Mouse (Mus musculus): Measurements from ENCODE around the gene Celsr1. TPM values are rescaled to one million over a fixed set of nuclear protein-coding genes. Genes with fewer than 3 reads are reported as not detected.

Gene Celsr1
- polyA plus RNA-seq, 1 experiment, result 0.49 TPM

DNA sequence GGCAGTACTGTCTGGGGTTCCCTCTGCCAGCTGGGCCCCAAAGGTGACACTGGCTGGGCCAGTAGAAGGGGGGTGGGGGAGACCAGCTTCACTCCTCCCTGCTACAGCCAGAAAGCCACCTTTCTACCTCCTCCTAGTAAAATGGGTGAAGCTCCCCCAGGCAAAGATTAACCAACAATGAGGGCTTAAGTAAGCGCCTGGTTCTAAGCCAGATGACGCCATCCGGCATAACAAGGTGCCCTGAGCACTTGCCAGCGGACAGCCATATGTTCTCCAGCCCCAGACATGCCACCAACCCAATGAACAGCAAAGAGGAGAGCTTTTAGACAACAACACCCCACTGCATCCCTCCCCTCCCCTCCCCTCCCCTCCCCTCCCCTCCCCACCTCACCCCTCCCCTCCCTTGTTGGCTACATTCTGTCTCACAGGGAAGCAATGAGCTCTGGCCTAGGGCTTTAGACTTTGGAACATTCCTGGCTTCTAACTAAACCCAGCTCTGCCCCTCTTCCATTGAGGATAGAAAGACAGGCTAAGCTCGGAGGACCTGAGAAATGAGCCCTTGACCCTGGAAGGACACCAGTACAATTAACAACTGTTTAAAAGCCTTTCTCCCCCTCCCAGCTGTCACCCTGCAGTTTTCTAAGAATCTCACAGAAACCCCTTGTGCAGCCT, 42.0 kb downstream of the Celsr1 start:
- H3K4me1 ChIP-seq (ENCODE audit: control insufficient read depth, insufficient read depth, low read length), result peaks cover 12% of the 10 kb centered on the region
- H3K4me3 ChIP-seq (replicated peaks; ENCODE audit: insufficient read depth, low read depth, low read length), result no peak overlapping the region
- peak; percentile 80 to 86 for DNase-seq
- no peaks in the 10 kb centered on the region for H3K27me3 ChIP-seq (ENCODE audit: control insufficient read depth, insufficient read depth, low read length)
- no peak overlapping the region for H3K27ac ChIP-seq (ENCODE audit: insufficient read depth, low read length)
- WGBS, result 7% methylated on average over 5 of the region's 5 CpGs
- TF ChIP-seq POLR2A (IDR thresholded peaks at IDR 0.05; ENCODE audit: borderline replicate concordance, insufficient read depth, low read length) (no peak), CTCF (IDR thresholded peaks at IDR 0.05; ENCODE audit: borderline replicate concordance, insufficient read depth, low read depth, low read length) (no peak)

DNA sequence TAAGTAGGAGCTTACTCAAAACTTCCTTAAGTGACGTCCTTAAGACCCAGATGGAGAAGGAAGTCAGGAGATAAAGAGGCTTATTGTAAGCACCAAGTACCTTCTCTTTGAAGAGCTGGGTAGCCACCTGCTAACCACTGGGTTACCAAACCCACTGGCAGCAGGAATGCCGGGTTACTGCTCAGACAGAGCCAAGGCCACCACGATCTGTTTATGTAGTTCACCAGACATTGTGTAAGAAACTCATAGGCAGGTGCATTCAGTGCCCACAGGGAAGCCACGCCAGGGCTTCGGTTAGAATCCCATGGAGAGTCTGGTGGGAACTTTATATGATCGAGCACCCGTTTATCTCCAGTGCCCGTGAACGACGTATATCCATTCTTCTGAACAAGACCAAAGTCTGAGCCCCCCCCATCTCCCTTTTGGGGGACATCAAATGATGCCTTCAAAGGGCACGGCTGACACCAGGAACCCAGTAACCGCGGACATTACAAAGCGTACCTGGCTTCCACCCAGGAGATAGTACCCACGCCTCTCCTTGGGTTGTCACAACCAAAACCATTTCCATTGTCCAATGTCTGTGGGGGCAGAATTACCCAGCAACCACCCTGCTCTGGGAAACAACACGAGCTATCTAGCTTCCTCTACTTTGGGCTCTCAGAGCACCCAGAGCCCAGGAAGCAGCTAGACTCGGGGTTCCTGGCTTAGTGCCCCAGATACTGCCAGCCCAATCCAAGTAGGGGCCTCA, 42.7 kb downstream of the Celsr1 start:
- Histone ChIP-seq H3K27me3 (ENCODE audit: control insufficient read depth, insufficient read depth, low read length) (no peaks in the 10 kb centered on the region), H3K4me1 (ENCODE audit: control insufficient read depth, insufficient read depth, low read length) (peaks cover 12% of the 10 kb centered on the region), H3K27ac (ENCODE audit: insufficient read depth, low read length) (no peak overlapping the region), H3K4me3 (replicated peaks; ENCODE audit: insufficient read depth, low read depth, low read length) (no peak overlapping the region)
- TF ChIP-seq CTCF (IDR thresholded peaks at IDR 0.05; ENCODE audit: borderline replicate concordance, insufficient read depth, low read depth, low read length), result no peak
- TF ChIP-seq POLR2A (IDR thresholded peaks at IDR 0.05; ENCODE audit: borderline replicate concordance, insufficient read depth, low read length), result no peak
- WGBS, result 62% methylated on average over 17 of the region's 17 CpGs
- DNase-seq, result no peak

DNA sequence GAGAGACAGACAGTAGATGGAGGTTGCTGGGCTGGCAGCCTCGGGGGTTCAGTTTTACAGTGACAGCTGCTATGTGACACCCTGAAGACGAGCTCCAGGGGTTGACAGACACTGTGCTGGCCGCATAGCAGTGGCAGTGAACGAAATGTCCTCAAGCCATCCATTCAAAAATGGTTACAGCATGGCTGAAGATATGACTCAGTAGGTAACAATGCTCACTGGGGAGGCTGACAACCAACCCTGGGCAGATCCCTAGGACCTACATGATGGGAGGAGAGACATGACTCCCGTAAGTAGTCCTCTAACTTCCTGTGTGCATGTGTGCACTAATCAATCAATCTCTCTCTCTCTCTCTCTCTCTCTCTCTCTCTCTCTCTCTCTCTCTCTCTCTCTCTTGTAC, 45.7 kb downstream of the Celsr1 start:
- TF ChIP-seq POLR2A (IDR thresholded peaks at IDR 0.05; ENCODE audit: borderline replicate concordance, insufficient read depth, low read length) (no peak), CTCF (IDR thresholded peaks at IDR 0.05; ENCODE audit: borderline replicate concordance, insufficient read depth, low read depth, low read length) (no peak)
- no peak overlapping the region for H3K27ac ChIP-seq (ENCODE audit: insufficient read depth, low read length)
- H3K4me1 ChIP-seq (ENCODE audit: control insufficient read depth, insufficient read depth, low read length), result peaks cover 8% of the 10 kb centered on the region
- DNase-seq, result no peak
- no peak overlapping the region for H3K4me3 ChIP-seq (replicated peaks; ENCODE audit: insufficient read depth, low read depth, low read length)
- 58% methylated on average over 5 of the region's 5 CpGs for WGBS
- H3K27me3 ChIP-seq (ENCODE audit: control insufficient read depth, insufficient read depth, low read length), result no peaks in the 10 kb centered on the region

DNA sequence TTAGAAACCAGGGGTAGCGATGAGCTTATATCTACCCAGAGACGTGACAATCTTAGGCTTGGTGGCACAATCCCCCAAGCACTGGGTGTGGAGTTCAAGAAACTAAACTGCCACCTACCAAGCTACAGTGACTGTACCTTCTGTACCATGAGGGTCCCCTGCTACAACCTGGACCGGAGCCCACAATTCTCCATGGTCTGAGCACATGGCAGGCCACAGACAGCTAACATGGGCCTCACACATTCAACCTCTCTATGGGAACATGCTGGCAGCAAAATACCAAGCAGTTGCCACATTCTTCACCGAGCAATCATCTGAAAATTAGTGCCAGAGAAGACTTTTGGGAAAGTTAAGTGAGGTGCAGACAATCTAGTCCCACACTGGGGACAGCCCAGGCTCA, 47.4 kb downstream of the Celsr1 start:
- Histone ChIP-seq H3K4me3 (replicated peaks; ENCODE audit: insufficient read depth, low read depth, low read length) (no peak overlapping the region), H3K27ac (ENCODE audit: insufficient read depth, low read length) (no peak overlapping the region), H3K4me1 (ENCODE audit: control insufficient read depth, insufficient read depth, low read length) (peaks cover 3% of the 10 kb centered on the region), H3K27me3 (ENCODE audit: control insufficient read depth, insufficient read depth, low read length) (no peaks in the 10 kb centered on the region)
- TF ChIP-seq POLR2A (IDR thresholded peaks at IDR 0.05; ENCODE audit: borderline replicate concordance, insufficient read depth, low read length) (no peak), CTCF (IDR thresholded peaks at IDR 0.05; ENCODE audit: borderline replicate concordance, insufficient read depth, low read depth, low read length) (no peak)
- 66% methylated on average over 4 of the region's 4 CpGs for WGBS
- no peak for DNase-seq

DNA sequence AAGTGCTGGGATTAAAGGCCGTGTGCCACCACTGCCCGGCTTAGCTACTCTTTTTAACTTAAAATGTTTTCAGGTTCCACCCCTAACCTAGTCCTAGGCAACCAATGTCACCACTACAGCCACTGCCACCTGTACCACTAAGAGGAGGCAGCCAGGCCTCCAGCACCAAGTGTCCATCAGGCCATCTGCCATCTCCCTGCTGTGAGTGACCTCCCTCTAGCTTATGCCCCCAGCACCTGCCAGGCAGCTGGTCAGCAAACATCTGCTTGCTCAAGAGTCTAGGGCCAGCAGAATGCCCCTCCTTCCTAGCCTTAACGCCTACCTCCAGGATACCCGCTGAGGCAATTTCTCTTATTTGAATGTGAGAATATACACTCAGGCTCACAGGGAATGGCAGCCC, 48.0 kb downstream of the Celsr1 start:
- 70% methylated on average over 4 of the region's 4 CpGs for WGBS
- H3K4me1 ChIP-seq (ENCODE audit: control insufficient read depth, insufficient read depth, low read length), result no peaks in the 10 kb centered on the region; the same call in 1 of the 2 replicates
- H3K27me3 ChIP-seq (ENCODE audit: control insufficient read depth, insufficient read depth, low read length), result no peaks in the 10 kb centered on the region
- H3K4me3 ChIP-seq (replicated peaks; ENCODE audit: insufficient read depth, low read depth, low read length), result no peak overlapping the region
- no peak for DNase-seq
- no peak overlapping the region for H3K27ac ChIP-seq (ENCODE audit: insufficient read depth, low read length)
- TF ChIP-seq POLR2A (IDR thresholded peaks at IDR 0.05; ENCODE audit: borderline replicate concordance, insufficient read depth, low read length) (no peak), CTCF (IDR thresholded peaks at IDR 0.05; ENCODE audit: borderline replicate concordance, insufficient read depth, low read depth, low read length) (no peak)

DNA sequence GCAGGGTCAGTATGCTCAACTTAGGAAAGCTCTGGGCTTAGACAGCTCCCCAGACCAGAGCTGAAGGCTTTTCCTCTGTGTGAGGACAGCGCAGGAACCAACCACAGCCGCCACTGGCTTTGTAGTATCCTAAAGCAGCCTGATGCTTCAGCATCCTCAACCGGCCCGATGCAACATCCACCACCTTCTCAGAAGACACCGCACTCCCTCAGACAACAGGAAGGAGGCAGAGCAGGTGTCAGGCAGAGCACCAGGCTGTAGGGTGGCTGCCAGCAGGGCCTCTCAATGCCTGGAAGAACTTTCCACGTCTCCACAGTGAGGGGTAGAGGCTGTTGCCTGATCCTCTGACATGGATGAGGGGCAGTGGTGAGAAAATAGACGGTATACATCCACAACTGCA, 50.4 kb downstream of the Celsr1 start:
- no peak for DNase-seq

DNA sequence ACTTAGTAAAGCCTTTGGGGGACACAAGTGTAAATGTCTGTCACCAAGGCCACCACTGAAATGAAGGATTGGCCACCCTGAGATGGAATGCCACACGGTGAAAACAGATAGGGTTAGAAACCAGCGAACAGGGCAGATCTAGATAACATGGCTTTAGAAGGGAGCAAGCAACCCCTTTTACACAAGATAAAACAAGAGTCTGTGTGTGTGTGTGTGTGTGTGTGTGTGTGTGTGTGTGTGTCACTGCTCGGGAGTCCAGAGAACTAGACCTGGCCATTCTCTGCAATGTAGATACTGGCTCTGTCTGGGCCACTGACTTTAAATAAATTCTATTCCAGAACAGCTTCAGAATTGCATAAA, 51.2 kb downstream of the Celsr1 start:
- H3K27me3 ChIP-seq (ENCODE audit: control insufficient read depth, insufficient read depth, low read length), result no peaks in the 10 kb centered on the region
- no peak for DNase-seq
- no peak overlapping the region for H3K4me3 ChIP-seq (replicated peaks; ENCODE audit: insufficient read depth, low read depth, low read length)
- H3K27ac ChIP-seq (ENCODE audit: insufficient read depth, low read length), result no peak overlapping the region
- 98% methylated on average over 3 of the region's 3 CpGs for WGBS
- H3K4me1 ChIP-seq (ENCODE audit: control insufficient read depth, insufficient read depth, low read length), result no peaks in the 10 kb centered on the region
- TF ChIP-seq CTCF (IDR thresholded peaks at IDR 0.05; ENCODE audit: borderline replicate concordance, insufficient read depth, low read depth, low read length) (no peak), POLR2A (IDR thresholded peaks at IDR 0.05; ENCODE audit: borderline replicate concordance, insufficient read depth, low read length) (no peak)

More for the DNA sequence above, 50.4 kb downstream of the Celsr1 start:
- H3K4me3 ChIP-seq (replicated peaks; ENCODE audit: insufficient read depth, low read depth, low read length), result no peak overlapping the region
- TF ChIP-seq CTCF (IDR thresholded peaks at IDR 0.05; ENCODE audit: borderline replicate concordance, insufficient read depth, low read depth, low read length) (no peak), POLR2A (IDR thresholded peaks at IDR 0.05; ENCODE audit: borderline replicate concordance, insufficient read depth, low read length) (no peak)
- H3K4me1 ChIP-seq (ENCODE audit: control insufficient read depth, insufficient read depth, low read length), result no peaks in the 10 kb centered on the region
- WGBS, result 69% methylated on average over 7 of the region's 7 CpGs
- no peaks in the 10 kb centered on the region for H3K27me3 ChIP-seq (ENCODE audit: control insufficient read depth, insufficient read depth, low read length)
- H3K27ac ChIP-seq (ENCODE audit: insufficient read depth, low read length), result no peak overlapping the region
